Mouse (Mus musculus): ENCODE results near the gene Arl8b.

Arl8b gene

DNA sequence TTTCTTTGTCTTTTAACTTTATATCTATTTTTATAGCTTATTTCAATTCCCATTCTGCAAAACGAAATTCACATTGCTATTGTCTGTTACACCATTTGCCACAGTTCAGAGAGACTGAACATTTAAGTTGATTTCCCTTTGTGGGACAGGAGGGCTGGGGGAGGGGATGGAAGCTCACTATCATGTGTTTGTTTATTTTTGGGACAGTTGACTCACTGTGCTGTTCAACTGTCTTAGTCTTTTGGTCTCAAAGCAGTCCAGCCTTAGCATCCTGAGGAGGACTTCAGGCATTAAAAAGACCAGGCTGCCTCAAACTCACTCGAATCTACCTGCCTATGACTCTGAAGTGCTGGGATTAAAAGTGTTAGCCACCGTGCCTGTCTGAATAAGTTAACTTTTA lies 43.2 kb downstream of the Arl8b start:
- ChIA-PET POLR2A (interaction anchor here in 1 of 4 experiments (6.8 kb wide), 1 partner anchor 8 kb away, joined by 36 read pairs; no protein-coding TSS in a partner anchor), CTCF (no interaction called here)

DNA sequence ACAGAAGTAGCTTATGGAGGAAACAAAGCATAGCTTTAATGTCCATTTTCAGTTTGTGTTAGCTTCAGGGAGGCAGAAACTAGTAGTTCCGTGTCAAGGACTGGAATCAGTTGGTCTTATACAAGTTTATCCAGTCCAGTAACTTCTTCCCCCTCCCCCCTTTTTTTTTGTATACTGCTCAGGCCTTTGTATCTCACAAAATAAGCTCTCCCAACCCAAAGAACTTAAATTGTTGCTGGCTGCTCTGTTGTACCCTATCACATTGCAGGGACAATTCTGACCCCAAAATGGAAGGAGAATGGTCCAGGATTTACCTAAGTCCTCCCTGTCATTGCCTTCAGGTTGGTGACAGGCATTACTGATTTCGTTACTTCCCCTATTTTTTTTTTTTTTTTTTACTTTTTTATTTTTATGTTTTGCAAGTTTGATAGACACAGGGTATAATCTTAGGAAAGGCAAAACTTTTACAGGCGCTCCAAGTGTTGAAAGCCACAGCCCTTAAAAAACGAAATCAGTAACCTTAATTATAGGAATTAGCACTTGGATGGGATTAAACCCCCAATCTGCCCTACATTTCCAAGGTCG lies 44.5 kb downstream of the Arl8b start:
- ChIA-PET POLR2A (interaction anchor here (0.5 to 6.8 kb wide), 35 partner anchors 9 to 762 kb away, joined by 3 to 36 read pairs (median 4); partner anchors contain the start of genes Bhlhe40 (in 2 of the 4), Itpr1 (in 1 of the 4) and Setmar (in 1 of the 4)), CTCF (interaction anchor here in 1 of 4 experiments (0.9 kb wide), 1 partner anchor 10 kb away, joined by 4 read pairs; no protein-coding TSS in a partner anchor)

DNA sequence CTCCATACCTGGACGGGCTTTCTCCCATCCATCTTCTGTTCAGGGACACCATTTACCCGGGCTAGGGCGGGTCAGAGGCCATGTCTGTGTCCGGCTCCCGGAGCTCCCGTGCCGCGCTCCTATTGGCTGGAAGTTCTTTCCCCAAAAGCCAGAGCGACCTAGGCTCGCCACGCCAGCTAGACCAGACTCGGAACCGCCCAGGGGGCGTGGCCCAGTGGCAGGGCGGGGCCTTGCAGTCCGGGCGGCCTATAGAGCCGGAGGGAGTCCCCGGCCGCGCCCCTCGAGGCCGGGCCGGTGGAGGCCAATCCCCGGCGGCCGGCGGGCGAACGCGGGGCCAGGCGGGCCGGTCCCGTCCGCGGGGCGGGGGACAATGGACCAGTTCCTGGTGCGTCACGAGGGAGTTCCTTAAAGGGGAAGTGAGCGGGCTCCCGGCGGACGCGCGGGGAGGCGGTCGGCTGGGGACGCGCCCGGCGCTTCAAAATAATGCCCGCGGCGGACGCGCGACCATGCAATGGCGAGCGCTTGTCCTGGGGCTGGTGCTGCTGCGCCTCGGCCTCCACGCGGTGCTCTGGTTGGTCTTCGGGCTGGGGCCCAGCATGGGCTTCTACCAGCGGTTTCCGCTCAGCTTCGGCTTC lies 45.5 kb downstream of the Arl8b start, which contains the start of gene Edem1:
Gene Edem1 (plus strand): TSS at position 408 of the 635 bp plus-strand sequence.
- ChIA-PET POLR2A (interaction anchor here (0.5 to 6.8 kb wide), 38 partner anchors 8 to 763 kb away, joined by 3 to 36 read pairs (median 4); partner anchors contain the start of genes Bhlhe40 (in 2 of the 4), Itpr1 (in 1 of the 4) and Setmar (in 1 of the 4)), CTCF (interaction anchor here in 2 of 4 experiments (0.6 to 0.9 kb wide), 2 partner anchors 11 to 116 kb away, joined by 3 to 4 read pairs; no protein-coding TSS in a partner anchor)

GRCm38 (mm10) chr6:108828872-108829271 lies 46.0 kb downstream of the Arl8b start:
- ChIA-PET POLR2A (interaction anchor here (0.6 to 6.8 kb wide), 32 partner anchors 9 to 764 kb away, joined by 3 to 36 read pairs (median 4); partner anchors contain the start of genes Bhlhe40 (in 2 of the 4) and Setmar (in 1 of the 4)), CTCF (interaction anchor here in 1 of 4 experiments (0.6 kb wide), 1 partner anchor 117 kb away, joined by 3 read pairs; no protein-coding TSS in a partner anchor)

- ChIA-PET POLR2A (interaction anchor here in 3 of 4 experiments (0.6 to 6.8 kb wide), 19 partner anchors 8 to 765 kb away, joined by 3 to 36 read pairs (median 5); partner anchors contain the start of genes Bhlhe40 (in 1 of the 3) and Setmar (in 1 of the 3)), CTCF (interaction anchor here in 2 of 4 experiments (0.5 to 0.6 kb wide), 2 partner anchors 616 to 640 kb away, joined by 3 to 4 read pairs; no protein-coding TSS in a partner anchor)
These were observed 46.8 kb downstream of the Arl8b start for GRCm38 (mm10) chr6:108829386-108830370.

DNA sequence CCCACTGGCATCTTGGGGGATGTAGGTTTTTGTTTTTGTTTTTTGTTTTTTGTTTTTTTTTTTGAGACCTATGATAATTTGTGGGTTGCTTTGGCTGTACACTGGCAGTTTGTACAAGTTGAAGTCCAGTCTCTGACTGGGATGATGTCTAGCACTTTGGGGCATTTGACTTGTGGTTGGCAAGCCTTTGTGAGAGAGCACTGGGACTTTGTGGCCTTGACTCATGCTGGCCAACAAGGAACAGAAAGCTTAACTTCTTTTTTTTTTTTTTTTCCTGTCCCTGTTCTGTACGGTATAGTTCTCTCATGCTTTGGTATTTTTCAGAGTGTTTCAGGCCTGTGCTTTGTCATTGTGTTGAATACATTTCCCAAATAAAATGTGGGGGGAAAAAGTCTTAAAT lies 49.3 kb downstream of the Arl8b start:
- ChIA-PET POLR2A (interaction anchor here in 1 of 4 experiments (0.7 to 2.9 kb wide), 3 partner anchors 13 to 55 kb away, joined by 3 to 14 read pairs (median 4); no protein-coding TSS in a partner anchor), CTCF (no interaction called here)

GRCm38 (mm10) chr6:108832989-108833388 lies 50.1 kb downstream of the Arl8b start:
- CTCF ChIA-PET, result no interaction called here
- POLR2A ChIA-PET, result interaction anchor here in 2 of 4 experiments (0.7 to 2.9 kb wide), 7 partner anchors 13 to 49 kb away, joined by 3 to 14 read pairs (median 3); no protein-coding TSS in a partner anchor

DNA sequence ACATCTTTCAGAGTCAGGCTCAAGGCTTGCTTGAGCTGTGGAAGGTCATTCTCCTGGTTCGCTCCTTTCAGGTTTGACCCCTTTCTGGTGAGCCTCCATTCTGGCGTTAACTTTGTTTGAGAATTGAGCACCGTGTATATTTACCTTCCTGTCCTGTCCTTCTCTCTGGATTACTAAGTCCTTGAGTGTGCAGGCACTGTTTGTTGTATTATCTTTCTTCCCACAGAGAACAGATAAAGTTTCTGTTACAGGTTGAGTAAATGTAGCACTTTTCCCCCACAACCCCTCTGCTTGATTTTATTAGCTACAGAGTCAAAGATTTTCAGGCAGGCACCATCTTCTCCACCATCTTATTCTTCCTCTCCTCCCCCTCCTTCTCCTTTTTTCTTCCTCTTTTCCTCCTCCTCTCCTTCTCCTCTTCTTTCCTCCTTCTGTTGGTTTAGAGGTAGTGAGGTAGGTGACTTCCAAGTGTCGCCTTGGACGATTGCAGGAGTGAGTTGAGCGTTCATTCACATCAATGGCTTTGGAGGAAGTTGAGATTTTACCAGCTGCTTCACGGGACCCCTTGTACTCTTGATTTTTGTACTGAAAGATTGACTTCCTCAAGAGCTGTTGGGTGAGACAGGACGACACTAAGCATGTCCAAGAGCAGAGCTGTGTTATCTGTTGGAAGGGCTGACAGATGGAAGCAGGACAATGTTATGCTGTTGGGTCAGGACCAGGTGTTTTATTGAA lies 51.2 kb downstream of the Arl8b start:
- CTCF ChIA-PET, result interaction anchor here in 1 of 4 experiments (0.6 kb wide), 1 partner anchor 27 kb away, joined by 5 read pairs; no protein-coding TSS in a partner anchor
- POLR2A ChIA-PET, result interaction anchor here in 1 of 4 experiments (0.8 to 2.9 kb wide), 4 partner anchors 11 to 25 kb away, joined by 3 to 14 read pairs (median 4); no protein-coding TSS in a partner anchor

GRCm38 (mm10) chr6:108835765-108836691 lies 53.1 kb downstream of the Arl8b start:
- ChIA-PET CTCF (interaction anchor here in 1 of 4 experiments (0.6 kb wide), 1 partner anchor 133 kb away, joined by 4 read pairs; no protein-coding TSS in a partner anchor), POLR2A (interaction anchor here in 2 of 4 experiments (0.6 to 3.1 kb wide), 2 partner anchors 7 to 991 kb away, joined by 3 to 11 read pairs; partner anchors contain the start of gene Edem1 (in 1 of the 2))

GRCm38 (mm10) chr6:108837081-108837480 lies 54.2 kb downstream of the Arl8b start:
- ChIA-PET POLR2A (interaction anchor here in 2 of 4 experiments (1.8 to 3.1 kb wide), 2 partner anchors 8 to 9 kb away, joined by 11 to 12 read pairs; partner anchors contain the start of gene Edem1 (in 2 of the 2)), CTCF (no interaction called here)

DNA sequence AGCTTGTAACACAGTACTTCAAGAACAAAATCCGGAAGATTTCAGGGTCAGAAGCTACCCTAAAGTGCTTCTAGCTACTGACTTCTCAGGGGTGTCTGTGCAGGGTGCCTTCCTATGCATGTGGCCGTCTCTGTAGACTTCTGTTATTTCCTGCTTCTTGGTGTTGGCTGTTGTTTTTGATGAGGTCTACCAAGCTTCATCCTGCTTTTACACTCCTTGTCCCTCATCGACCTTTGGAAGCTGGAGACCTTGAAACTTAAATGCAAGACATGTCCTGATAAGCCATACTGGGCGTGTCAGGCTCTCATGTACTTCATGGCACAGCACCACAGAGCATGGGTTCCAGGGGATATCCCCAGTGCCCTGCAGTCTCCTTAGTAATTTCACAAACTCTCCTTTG lies 55.1 kb downstream of the Arl8b start:
- POLR2A ChIA-PET, result interaction anchor here in 3 of 4 experiments (1.3 to 3.1 kb wide), 4 partner anchors 9 to 18 kb away, joined by 3 to 12 read pairs (median 7); partner anchors contain the start of gene Edem1 (in 3 of the 3)
- CTCF ChIA-PET, result no interaction called here

- POLR2A ChIA-PET, result interaction anchor here in 1 of 4 experiments (3.1 kb wide), 1 partner anchor 11 kb away, joined by 11 read pairs; the partner anchor contains the start of gene Edem1
- CTCF ChIA-PET, result no interaction called here
These were observed 56.5 kb downstream of the Arl8b start for GRCm38 (mm10) chr6:108839432-108839831.

- ChIA-PET POLR2A (no interaction called here), CTCF (no interaction called here)
These were observed 58.2 kb downstream of the Arl8b start for GRCm38 (mm10) chr6:108840861-108841640.

GRCm38 (mm10) chr6:108843664-108844063 lies 60.8 kb downstream of the Arl8b start:
- POLR2A ChIA-PET, result interaction anchor here in 2 of 4 experiments (1.2 to 1.4 kb wide), 2 partner anchors 9 to 34 kb away, joined by 3 read pairs; no protein-coding TSS in a partner anchor
- CTCF ChIA-PET, result no interaction called here

GRCm38 (mm10) chr6:108844093-108844492 lies 61.2 kb downstream of the Arl8b start:
- ChIA-PET POLR2A (interaction anchor here in 2 of 4 experiments (1.2 to 3.1 kb wide), 4 partner anchors 8 to 34 kb away, joined by 3 to 14 read pairs (median 3); no protein-coding TSS in a partner anchor), CTCF (interaction anchor here in 1 of 4 experiments (0.6 kb wide), 1 partner anchor 719 kb away, joined by 3 read pairs; no protein-coding TSS in a partner anchor)
